Mouse (Mus musculus): ENCODE data around the gene Inhbc.
A peak's percentile ranks its signal among the peaks of the same experiment; 100 is the strongest.
"Not testable (repeated sequence)": the region's sequence is repeated elsewhere in the genome, so short reads cannot be mapped to it uniquely, and the experiment has no call there.

Gene Inhbc

GRCm38 (mm10) chr10:127326017-127326801, 44.0 kb downstream of the Inhbc start:
- no peak for DNase-seq

GRCm38 (mm10) chr10:127325454-127326016, 44.7 kb downstream of the Inhbc start:
- no peak for DNase-seq

- DNase-seq = peak; percentile 67 to 68
These were observed 45.7 kb downstream of the Inhbc start for GRCm38 (mm10) chr10:127324495-127324894.

- DNase-seq = peak; percentile 51 to 52
These were observed 46.9 kb downstream of the Inhbc start for GRCm38 (mm10) chr10:127323131-127323855.

- DNase-seq = no peak
These were observed 47.6 kb downstream of the Inhbc start for GRCm38 (mm10) chr10:127322669-127323068.

- DNase-seq = no peak
These were observed 48.1 kb downstream of the Inhbc start for GRCm38 (mm10) chr10:127322178-127322577.

GRCm38 (mm10) chr10:127321621-127322020, 48.6 kb downstream of the Inhbc start, which contains the start of gene Arhgap9:
Gene Arhgap9 (plus strand): TSS chr10:127321964.
- no peak for DNase-seq

- no peak for DNase-seq
These were observed 50.3 kb downstream of the Inhbc start for GRCm38 (mm10) chr10:127319969-127320368.

- no peak for DNase-seq
These were observed 52.2 kb downstream of the Inhbc start for GRCm38 (mm10) chr10:127318009-127318408.

GRCm38 (mm10) chr10:127317277-127317676, 53.0 kb downstream of the Inhbc start:
- no peak for DNase-seq

GRCm38 (mm10) chr10:127314950-127315349, 55.3 kb downstream of the Inhbc start:
- not testable (repeated sequence) for DNase-seq

GRCm38 (mm10) chr10:127313516-127313915, 56.7 kb downstream of the Inhbc start:
- not testable (repeated sequence) for DNase-seq

- no peak for DNase-seq
These were observed 57.4 kb downstream of the Inhbc start for GRCm38 (mm10) chr10:127312858-127313257.

- peak; percentile 82 to 89 for DNase-seq
These were observed 57.9 kb downstream of the Inhbc start for GRCm38 (mm10) chr10:127312356-127312676.

- DNase-seq = peak; percentile 96 to 97
These were observed 58.5 kb downstream of the Inhbc start, which contains the start of gene Mars for GRCm38 (mm10) chr10:127311476-127312355. Gene Mars (minus strand): TSS chr10:127311786.

- peak in 1 of 2 experiments; percentile 37 for DNase-seq
These were observed 59.4 kb downstream of the Inhbc start for GRCm38 (mm10) chr10:127310523-127311475.

- not testable (repeated sequence) for DNase-seq
These were observed 61.1 kb downstream of the Inhbc start for GRCm38 (mm10) chr10:127309167-127309566.
